12 mouse cellular contexts compared by ENCODE assay signal in the genomic region with DNA sequence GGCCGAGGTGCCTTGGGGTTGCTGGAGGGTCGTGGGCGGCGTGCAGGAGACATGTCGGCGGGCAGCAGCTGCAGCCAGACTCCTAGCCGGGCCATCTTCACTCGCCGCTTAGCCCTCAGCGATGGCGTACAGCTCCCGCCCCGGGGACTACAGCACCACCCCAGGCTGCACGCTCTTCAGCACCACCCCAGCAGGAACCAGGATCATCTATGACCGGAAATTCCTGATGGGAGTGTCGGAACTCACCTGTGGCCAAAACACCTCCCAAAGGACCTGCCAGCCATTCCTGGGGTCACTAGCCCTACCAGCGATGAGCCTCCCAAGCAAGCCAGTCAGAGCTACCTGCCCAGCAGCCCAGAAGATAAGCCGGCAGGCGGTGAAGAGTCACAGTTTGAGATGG.
"Had no signal": no experiment of that assay in that cellular context is flagged by ENCODE, and none has a peak within 500 bp of the region (broad histone marks: within the 10 kb centered on the region; RNA-seq: fewer than 3 reads in every experiment).

No protein-coding gene starts in this region.

- H3K9ac ChIP-seq: limb, embryonic 15.5 days; liver, embryonic 12.5 days; midbrain, embryonic 12.5 days; neural tube, embryonic 15.5 days had no signal

- ATAC-seq: liver, embryonic 12.5 days had no signal

- H3K27me3 ChIP-seq: limb, embryonic 15.5 days; liver, embryonic 12.5 days; midbrain, embryonic 12.5 days; neural tube, embryonic 15.5 days had no signal

- H3K4me3 ChIP-seq: limb, embryonic 15.5 days; liver, embryonic 12.5 days; midbrain, embryonic 12.5 days; myocyte; neural tube, embryonic 15.5 days had no signal

- H3K4me1 ChIP-seq: limb, embryonic 15.5 days; liver, embryonic 12.5 days; midbrain, embryonic 12.5 days; neural tube, embryonic 15.5 days had no signal

- H3K27ac ChIP-seq: limb, embryonic 15.5 days; liver, embryonic 12.5 days; midbrain, embryonic 12.5 days; neural tube, embryonic 15.5 days; stomach, postnatal 0 days had no signal

- DNase-seq: kidney, adult 18-20 months; kidney, postnatal 25 days; layer of hippocampus, postnatal 36 days; right cerebral cortex, adult 18-20 months; thymus, adult 2 months; thymus, postnatal 25 days had no signal

- H3K9me3 ChIP-seq: limb, embryonic 15.5 days; liver, embryonic 12.5 days; midbrain, embryonic 12.5 days; neural tube, embryonic 15.5 days had no signal
